Mouse (Mus musculus) heart, adult 8-10 months (tissue): Measurements from ENCODE around the gene Man1a2. TPM values are rescaled to one million over a fixed set of nuclear protein-coding genes. Genes with fewer than 3 reads are reported as not detected.
A peak's percentile ranks its signal among the peaks of the same experiment; 100 is the strongest.

Source experiments
- DNase-seq: peaks from one replicate; pipeline ENCODE4 v3.0.0; 2022; ENCODE audit warnings: low spot score
- total RNA-seq, 4 experiments: library from RNA; stranded (reverse); gene quantifications; 2 replicates each; pipeline ENCODE4 v1.2.4; 2022

The Man1a2 gene
- total RNA-seq, 4 experiments from 2014 or later = 40.4 to 48.0 (median 47.1) TPM

DNA sequence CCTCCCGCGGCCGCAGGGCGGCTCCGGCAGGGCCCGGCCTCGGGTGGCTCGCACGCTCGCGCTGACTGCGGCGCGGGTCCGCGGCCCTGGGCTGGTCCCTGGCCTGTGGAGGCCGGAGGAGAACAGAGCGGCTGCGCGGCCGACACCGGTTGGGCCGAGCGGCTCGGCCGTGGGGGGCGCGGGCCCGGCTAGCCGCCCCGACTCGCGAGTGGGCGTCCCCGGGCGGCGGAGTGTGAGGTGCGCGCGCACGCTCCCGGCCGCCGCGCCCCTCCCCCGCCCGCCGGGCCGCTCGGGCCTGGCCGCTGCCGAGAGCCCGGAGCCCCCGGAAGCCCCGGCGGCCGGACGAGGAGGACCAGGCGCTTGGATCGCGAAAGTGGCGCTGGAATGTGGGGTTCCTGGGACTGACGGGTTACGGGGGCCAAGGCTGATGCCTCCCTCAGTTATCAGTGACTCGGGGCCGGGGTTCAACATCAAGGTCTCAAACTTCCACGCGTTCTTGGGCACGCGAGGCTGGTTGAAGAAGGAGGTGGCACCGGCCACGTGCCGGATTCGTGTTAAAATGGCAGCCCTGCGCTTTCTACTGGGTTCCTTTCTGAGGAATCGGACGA is 564 bp upstream of the Man1a2 start:
- DNase-seq = peak; percentile 46

DNA sequence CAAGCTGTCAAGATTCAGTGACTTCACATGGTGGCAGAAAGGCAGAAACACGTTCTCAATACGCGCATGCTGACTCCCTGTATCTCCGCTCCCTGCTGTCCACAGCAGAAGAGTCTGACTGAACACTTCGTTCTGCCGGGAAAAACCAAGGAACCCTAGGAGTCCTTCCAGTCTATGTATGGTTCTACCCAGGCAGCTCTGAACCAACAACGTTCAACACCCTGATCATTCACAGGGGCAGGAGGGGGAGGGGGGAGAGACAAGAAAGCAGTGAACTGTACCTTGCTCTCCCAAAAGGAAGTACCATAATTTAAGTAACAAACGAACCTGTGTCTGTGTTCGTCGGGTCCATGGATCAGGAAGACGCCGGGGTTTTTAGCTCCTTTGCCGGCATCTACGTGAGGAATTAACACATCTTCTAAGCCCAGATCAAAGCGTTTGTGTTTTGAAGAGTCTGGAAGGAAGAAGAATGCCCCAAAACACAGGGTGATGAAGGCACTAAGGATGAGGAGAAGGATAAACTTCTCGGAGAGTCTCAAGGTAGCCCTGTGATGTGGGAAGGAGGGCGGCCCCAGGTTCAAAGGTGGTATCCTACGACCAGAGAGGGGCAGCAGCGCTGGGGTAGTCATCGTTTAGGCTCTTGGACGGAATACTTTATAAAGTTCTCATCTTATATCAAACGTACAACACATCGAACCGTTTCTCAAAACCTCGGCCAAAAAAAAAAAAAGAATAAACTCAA is 898 bp downstream of the Man1a2 start:
- peak; percentile 21 for DNase-seq

DNA sequence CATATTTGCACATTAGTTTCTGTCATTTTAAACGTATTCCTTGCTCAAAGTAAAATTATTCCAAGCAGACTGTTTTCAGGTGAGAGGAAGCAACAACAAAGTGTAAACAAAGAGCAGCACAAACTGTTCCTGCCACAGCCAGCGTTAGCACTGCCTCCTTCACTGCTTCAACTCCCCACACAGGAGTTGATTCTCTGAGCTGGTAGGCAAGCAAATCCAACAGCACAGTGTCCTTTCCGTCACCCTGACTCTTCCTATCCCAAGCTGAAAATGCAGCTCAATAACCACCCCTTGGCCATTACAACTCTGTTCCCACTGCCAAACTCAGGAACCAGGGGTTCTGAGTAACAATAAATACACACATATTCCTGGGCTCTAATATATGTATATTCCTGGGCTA is 2.5 kb downstream of the Man1a2 start:
- no peak for DNase-seq

DNA sequence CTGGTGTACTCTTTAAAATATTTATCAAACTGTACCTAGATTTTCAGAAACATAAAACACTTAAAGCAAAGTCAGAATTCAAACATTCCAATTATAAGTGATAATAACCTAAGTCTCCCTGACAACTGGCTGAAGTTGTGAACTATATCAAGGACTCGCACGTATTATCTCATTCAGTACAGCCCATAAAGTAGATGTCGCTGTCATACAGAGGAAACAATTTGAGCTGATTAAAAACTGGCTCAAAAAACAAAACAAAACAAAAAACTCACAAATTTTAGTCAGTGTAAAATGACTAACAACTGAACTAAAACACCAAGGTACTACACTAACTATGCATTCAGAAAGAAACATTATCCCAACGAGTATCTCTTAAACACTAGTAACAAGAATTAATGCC is 3.0 kb downstream of the Man1a2 start:
- DNase-seq = no peak

DNA sequence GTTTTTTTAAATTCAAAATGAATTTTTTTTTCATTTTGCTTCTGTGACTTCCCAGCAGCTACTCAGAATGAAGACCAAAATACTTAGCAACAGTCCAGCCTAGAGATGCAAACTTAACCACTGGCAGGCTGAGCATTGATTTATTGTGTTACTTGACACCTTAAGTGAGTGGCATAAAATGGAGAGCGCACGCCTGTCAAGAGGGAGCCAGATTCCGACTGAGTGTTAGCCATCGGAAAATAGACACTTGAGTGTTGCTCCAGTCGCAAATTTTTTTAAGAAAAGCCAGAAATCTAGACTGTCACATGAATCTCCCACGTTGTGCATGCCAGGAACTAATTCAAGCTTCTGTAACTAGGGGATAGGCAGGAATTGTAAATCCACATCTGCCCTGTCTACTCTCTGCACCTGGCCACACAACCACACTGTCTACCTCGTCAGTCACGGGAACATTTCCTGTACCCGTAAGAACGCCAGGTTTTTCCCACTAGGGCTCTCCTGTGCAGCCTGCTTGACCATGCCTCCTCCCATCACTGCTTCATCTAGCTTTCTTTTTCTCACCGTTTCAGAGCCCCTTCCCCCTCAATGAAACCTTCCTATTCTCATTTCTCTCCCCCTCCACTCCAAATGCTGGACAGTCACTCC is 3.7 kb downstream of the Man1a2 start:
- no peak for DNase-seq

DNA sequence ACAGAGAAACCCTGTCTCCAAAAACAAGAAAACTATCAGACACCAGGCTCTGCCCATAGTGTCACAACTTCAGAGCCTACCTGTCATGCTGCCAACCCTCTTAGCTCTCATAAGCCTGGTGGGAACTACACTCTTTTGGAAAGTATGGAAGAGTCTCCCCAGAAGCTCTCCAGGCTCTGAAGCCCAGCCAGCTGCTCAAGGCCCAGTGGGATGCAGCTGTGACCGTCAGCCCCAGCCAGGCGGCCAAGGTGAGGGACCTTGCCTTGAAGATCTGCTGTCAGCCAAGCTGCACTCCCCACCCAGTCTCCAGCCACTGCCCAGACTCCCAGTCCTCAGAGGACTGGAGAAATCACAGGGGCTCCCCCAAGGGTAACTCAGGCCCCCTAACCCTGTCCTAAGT is 5.1 kb downstream of the Man1a2 start:
- DNase-seq = no peak

DNA sequence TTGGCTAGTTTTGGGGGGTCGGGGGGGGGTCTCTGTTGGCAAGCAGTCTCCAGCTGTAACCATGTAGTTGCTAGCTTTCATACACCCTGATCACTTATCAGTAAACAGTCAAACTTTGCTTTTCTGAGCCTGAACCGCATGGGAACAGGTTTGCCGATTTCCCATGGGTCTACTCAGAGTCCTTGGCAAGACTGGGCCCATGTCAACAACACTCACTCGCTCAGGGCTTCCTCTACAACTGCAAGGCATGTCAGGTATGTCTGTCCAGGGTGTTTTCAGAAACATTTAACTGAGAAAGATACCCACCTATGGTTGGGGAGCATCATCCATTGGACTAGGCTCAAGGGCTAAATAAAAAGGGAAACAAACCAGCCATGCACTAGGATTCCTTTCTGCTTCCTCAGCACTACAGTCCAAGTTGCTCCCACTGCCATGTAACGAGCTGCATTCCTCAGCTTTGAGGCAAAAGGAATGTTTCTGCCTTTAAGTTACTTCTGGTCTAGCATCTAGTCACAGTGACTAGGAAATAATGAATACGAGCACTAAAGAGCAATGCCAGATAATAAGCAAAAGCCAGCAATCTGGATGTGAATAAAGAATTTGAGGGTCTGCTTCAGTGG is 6.2 kb downstream of the Man1a2 start:
- DNase-seq = no peak

DNA sequence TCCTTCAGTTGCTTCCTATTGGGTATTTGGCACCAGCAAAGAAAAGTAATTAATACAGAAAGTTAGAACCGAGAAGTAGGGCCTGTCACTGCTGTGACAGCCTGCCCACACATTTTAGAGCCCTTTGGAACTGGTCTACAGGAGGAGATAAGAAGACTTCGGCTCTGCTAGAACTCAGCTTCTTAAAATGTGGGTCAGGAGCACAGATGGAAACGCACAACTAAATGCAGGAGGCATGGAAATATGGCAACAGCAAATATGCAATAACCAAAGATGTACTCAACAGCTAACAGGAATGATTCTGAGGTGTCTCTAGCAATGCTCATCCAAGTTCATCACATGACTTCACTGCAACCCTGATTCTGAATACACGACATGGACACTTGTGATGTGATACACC is 10.2 kb downstream of the Man1a2 start:
- DNase-seq = no peak

DNA sequence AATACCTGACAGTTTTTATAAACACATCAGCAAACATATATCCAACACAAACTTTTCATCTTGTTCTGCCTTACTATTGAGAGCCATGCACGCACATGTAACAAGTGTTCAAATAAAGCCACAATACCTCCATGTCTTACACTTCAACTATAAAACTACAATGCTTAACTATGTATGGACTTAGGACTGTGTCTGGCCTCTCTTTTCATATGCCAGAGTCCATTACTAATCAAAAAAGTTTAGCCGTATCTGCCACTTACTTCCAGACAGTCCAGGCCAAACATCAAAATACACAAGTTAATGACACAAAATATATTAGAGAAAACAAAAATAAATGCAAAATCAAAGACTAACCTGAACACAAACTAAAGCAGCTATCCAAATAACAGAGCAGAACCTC is 14.9 kb downstream of the Man1a2 start:
- DNase-seq = no peak

DNA sequence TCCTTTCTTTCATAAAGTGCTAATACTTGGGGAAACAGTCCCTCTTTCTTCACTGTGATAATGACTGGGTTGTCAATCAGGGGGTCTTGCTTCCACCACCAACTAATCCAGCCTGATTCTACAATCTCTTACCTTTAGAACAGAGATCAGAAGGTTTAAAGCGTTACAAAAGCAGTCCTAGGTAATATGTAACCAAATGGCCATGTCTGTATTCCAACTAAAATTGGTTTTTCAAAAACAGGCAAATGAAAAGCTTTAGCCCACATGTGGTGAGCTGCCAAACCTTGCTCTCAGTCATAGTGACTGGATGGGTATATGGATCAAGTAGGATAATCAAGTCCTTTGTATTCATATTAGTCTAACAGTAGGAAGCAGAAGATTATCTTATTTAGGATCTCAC is 32.0 kb downstream of the Man1a2 start:
- no peak for DNase-seq

DNA sequence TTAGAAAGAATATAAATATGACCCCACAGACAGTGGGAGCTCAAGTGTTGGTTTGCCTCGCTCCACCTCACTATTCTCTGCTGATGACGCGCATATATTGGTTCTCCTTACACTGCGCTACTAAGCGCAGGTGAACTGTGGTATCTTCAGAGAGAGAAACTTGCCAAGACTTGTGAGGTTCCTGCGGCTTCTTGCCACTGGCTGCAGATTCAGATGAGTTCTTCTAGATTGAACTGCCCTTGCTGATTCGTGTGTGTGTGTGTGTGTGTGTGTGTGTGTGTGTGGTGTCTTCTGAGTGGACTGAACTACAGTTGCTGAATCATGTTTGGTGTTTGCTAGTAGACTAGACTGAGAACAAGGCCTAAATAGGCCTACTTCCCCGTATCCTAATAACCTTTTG is 43.7 kb downstream of the Man1a2 start:
- DNase-seq = no peak

DNA sequence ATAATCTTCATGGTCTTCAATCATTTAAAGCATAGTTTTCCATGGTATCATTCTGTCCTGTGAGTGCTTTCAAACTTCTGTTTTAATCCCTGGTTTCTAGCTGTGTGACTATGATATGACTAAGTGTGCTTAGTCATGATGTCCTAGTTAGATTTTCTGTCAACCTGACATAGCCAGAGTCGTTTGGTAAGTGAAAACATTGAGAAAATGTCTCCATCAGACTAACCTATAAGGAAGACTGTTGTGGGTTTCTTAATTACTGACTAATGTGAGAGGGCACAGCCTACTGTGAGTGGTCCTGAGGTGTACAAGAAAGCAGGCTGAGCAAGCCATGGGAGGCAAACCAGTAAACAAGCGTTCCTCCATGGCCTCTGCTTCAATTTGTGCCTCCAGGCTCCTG is 49.0 kb downstream of the Man1a2 start:
- no peak for DNase-seq

DNA sequence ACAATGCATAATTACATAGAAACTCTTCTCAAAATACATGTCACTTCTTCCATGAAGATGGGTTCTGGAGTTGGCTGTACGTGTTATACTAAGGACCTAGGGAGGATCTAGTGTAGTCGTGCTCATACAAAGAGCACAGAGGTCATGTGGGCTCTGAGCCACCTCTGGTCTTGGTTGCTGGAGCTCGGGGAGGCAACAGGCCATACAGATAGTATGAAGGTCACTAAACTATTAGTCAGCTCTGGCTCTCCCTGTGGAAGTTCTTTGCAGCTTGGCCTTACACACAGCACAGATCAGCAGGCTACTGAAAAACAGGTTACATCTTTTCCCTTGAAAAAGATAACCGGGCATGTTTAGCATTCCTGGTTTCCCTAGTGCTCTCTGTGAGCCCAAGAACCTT is 50.5 kb downstream of the Man1a2 start:
- no peak for DNase-seq

DNA sequence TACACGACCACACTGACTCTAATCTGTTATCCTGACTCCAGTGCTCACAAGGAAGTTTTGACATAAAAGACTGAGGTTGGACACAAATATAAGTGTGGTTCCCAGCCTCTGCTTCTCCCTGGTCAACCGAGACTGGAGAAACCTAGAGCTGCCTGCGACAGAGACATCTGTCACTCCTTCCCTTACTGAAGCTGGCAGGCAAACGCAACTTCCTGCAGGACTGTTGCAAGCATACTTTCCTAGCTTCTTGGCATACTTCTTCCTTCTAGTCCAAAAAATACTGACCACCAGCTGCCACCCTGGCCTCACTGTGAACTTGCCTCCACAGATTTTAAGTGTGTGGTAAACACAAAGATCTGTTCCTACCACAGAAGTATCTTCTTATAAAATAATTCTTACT is 66.8 kb downstream of the Man1a2 start:
- DNase-seq = no peak

DNA sequence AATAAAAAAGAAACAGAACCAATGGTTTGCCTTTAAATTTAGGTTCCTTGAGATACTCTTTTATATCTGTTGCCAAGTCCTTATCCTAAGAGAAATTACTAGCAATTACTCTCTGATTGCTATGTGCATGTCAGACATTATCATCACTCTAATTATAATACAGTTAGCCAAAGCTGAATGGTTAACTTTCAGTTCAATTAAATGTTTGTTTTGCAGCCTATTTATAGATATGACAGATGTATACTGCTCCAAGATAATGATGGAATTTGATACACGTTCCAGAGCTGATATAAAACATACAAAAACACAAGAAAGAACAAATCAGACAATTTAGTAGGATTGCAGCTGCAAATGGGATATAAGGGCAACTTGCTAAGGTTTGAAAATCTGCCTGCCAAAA is 74.4 kb downstream of the Man1a2 start:
- no peak for DNase-seq

DNA sequence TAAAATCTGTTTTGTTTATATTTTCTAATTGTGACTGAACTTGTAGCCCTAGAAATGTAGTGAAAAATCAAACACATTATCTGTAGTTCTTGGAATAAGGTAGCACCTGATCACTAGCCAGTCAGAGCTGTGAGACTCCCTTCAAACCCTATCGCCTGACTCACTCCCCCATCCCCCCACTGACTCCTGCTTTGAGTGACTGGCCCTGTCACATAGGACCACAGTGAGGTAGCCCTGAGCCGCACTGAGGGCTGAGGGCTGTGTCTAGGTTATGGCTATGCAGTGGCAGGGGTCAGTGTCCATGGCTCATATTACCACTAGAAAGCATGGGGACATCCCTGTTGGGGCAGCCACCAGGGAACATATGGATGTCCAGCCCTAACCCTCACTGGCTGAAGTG is 80.8 kb downstream of the Man1a2 start:
- no peak for DNase-seq

DNA sequence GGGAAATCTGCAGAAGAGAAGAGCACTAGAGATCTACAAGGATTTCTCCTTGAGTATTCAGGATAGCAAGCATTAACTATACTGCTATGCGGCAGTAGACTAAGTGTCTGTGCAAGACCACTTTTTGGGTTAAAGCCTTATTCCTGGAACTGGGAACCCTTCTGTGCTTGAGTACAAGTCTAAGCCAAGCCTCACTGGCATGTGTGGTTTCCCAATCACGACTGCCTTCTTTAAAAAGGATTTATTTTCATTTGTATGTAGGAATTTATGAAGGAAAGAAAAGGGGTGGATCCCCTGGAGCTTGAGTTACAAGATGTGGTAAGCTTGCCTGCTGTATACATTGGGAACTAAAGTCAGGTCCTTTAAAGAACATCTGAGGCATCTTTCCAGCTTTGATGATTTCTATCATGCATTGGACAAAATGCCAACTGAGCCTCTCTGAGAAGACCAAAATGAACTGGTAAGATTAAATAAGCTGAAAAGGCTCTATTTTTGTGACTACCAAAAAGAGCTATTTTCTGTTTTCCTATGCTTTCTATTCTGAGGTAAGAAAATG is 86.0 kb downstream of the Man1a2 start:
- no peak for DNase-seq

DNA sequence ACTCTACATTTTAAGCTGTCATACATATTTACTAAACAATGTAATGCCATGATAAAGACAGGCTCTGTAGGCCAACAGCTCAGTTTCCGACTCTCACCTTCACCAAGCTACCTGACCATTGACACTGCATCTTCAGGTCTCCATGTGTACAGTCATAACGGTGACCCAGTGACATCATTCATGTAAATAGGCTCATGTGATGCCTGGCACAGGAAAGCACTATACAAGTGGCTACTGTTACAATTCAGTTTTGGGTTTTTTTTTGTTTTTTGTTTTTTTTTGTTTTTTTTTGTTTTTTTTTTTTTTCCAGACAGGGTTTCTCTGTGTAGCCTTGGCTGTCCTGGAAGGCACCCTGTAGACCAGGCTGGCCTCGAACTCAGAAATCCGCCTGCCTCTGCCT is 94.2 kb downstream of the Man1a2 start:
- no peak for DNase-seq

DNA sequence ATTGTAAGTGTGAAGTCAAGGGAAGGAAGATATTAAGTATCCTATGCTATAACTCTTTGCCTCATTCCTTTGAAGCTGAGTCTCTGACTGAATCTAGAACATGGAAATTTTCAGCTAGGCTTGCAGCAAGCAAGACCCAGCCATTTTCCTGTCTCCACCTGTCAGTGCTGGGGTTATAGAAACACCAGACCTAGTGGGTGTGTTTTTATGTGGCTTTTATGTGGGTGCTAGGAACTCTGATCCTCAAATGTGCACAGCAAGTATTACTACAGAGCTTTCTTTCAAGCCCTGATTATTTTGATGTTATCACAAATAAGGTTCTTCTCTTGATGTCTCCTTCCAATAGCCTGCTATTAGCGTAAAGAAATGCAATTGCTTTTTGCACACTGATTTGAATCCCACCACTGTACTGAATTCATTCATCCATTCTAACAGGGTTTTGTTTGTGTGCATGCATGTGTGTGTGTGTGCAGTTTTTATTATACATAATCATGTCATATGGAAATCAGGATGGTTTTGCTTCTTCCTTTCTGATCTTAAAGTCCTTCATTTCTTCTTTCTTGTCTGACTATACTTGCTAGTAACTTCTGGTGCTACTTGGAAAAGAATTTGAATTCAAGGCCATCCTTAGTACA is 102.5 kb downstream of the Man1a2 start:
- DNase-seq = no peak

DNA sequence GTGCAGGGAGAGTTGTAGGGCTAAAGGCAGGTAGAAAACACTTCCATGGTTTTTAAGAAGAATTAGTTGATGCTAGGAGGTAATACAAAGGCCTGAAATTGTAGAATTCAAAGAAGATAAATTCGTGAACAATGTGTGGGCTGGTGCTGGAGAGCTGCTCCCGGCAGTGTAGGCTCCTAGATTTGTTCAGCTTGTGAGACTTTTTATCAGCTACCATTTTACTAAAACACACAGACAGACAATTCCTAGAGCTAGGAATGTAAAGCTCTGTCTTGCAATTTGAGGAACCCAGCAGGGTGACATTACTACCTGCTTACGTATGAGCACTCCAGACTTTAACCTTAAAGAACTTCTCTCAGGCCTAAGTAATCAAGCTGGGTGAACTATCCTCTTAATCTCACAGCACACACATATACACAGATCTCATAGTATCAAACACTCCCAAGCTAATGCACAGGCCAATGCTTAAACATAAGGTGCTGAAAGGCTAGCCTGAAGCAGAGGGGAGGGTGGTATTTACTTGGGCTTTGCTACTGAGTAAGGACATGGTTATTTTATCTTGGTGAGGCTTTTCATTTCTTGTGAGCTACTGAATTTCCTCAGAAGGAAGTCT is 112.6 kb downstream of the Man1a2 start:
- no peak for DNase-seq
